Mouse (Mus musculus): Measurements from ENCODE around the gene S100pbp.

The S100pbp gene

DNA sequence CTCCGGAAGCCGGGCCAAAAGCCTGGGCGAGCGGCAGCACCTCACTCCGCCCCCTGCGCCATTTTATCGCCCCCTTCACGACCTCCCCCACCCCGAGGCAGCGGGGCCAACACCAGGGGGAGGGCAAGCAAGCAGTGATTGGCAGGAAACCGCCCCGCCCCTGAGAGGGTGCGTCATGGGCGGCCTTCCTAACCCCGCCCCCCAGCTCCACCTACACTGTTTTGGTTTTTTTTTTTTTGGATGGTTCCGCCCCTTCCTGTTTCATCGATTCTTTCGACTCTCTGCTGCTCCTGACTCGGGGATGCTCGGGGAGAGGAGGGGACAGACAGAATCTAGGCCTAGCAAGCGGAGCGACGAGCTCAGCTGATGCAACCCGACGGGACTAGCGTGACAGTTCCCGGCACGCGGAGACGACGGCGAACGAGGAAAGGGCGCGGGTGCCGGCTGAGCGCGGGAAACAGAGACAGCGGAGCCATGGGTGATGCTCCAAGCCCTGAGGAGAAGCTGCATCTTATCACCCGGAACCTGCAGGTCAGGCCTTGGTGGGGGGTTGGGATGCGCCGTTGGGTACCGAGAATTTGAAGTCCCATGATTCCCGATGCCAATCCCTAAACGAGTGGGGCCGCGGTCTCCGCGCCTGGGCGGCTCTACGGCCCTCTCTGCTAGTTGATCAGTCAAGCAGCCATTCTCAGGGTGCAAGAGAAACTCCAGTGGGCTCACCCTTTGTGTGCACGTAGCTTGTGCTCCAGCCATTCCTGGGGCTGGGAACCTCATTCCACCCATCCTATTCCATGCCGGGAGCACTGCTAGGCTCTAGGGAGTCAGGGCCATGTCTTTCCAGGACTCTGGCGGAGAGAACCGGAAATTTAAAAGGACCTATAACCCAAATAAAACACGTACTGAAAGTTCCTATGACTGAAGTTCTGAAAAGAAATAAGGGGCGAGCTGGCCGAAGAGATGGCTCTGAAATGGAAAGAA lies at the start of gene S100pbp, which contains the start of gene Yars:
TSS of gene S100pbp (minus strand) at position 186 of the 978 bp plus-strand sequence.
TSS of gene Yars (plus strand) at position 219 of the 978 bp plus-strand sequence.
- DNase-seq (ENCODE audit: inconsistent ontology term) = peak; percentile 100

DNA sequence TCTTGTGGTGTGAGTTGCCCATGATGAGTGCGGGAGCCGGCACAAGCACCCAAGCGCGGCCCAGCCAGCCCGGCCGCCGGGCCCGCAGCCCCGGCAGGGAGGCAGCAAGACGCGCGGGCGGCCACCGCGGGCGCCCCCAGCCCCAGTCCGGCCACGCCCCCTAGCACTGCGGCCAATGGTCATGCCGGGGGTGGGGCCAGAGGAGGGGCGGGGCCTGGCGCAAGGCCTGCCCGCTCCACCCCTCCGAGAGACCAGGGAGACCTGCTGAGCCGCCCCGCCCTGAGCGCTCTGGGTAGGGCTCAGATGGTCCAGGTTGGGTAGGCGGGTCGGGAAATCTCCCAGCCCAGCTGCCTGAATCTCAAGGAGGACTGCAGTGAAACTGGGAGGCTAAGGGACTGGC lies 49.5 kb upstream of the S100pbp start:
- DNase-seq (ENCODE audit: inconsistent ontology term) = peak; percentile 90

DNA sequence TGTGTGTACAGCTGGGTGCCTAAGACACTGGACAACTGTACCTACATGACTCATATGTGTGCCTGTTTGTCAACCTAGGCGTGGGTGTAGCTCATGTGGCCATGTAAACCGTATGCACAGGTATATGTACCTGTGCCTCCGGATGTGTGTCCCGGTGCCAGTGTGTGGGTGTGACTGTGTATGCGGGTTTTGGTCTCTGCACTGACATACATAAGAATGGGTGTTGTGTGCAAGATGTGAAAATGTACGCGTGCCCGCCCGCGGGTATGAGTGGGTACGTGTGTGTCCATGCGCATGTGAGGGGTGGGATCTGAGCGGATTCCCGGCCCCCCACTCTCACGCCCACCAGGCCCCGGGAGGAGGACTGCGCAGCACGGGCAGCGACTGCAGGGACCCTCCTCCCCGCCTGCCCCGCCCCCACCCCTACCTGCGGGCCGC lies 49.1 kb upstream of the S100pbp start:
- no peak for DNase-seq (ENCODE audit: inconsistent ontology term)

DNA sequence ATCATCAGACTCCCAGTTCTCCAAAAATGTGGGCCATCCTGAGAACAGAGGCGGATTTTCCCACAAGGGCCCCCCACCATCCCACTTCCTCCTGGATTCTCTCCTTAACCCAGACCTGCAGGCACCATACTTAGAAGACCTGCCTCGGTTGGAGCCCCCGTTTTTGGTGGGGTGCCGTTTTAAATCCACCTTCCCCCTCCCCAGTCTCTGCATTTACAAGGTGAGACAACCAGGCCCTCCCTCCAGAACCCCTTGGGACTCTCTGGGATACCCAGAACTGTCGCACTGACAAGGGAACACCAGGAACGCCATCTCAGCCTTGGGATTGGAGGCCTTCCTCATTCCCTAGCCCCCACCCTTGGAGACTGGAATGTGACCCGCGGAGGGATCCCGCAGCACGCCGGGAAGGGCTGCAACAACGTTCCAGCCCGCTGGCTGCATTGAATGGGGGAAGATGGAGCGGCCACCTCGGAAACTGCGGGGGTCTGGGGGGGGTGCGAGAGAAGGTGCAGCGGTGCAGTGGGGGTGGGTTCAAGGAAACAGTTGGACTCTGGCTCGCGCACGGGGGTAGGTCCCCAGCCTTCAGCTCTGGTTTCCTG lies 48.4 kb upstream of the S100pbp start:
- peak; percentile 71 for DNase-seq (ENCODE audit: inconsistent ontology term)

DNA sequence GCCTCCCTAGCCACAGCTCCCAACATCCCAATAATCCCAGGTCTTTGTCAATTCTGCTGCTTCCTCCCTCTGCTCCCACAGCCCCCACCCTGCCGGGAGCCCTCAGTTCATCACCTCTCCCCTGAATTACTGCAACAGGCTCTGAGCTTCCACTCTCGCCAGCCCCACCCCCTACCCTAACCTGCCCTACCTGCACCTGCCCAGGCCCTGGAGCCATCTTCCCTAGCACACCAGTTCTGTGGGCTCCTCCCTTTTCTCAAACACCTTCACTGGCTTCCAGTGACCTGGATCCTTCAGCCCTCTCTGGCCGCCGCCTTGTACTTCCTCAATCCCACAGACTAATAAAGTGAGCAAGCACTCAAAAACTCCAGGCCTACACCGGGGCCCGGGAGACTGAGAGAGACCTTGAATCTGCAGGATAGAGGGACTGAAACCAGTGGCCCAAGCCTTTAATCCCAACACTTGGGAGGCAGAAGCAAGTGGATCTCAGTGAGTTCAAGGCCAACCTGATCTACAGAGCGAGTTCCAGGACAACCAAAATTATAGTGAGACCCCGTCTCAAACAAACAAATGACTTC lies 46.8 kb upstream of the S100pbp start:
- DNase-seq (ENCODE audit: inconsistent ontology term) = no peak

DNA sequence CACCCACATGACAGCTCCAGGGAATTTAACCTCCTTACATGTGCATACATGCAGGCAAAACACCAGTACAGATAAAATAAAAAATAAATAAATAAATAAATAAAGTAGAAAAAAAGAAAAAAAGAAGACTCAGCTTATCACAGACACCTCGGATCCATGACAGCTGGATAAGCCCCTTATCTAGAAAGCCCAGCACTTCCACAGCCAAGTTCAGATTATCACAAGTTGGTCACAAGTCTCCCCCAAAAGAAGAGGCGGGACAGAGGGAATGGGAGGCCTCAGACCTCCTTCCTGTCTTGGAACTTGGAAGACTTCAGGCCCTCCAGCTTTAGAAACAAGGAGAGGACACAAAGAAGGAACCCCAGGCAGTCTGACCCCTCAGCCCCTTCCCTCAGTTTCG lies 45.6 kb upstream of the S100pbp start:
- no peak for DNase-seq (ENCODE audit: inconsistent ontology term)

DNA sequence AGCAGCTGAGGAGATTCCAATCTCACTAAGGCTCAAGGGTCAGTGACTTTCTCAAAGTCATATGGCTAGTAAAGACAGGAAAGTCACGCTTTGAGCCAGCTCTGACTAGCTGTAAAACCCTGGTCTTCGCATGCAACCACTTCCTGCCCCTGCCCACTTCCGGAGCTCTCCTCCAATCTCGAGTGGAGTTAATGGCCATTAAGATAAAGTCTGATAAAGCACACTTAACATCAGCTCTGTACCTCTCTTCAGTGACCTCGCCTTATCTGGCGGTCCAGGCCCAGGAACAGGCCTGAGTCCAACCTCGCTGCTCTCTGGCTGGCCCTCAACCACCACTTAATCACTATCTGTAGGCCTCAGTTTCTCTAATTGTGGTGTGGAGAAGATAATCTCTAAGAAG lies 45.0 kb upstream of the S100pbp start:
- no peak for DNase-seq (ENCODE audit: inconsistent ontology term)

DNA sequence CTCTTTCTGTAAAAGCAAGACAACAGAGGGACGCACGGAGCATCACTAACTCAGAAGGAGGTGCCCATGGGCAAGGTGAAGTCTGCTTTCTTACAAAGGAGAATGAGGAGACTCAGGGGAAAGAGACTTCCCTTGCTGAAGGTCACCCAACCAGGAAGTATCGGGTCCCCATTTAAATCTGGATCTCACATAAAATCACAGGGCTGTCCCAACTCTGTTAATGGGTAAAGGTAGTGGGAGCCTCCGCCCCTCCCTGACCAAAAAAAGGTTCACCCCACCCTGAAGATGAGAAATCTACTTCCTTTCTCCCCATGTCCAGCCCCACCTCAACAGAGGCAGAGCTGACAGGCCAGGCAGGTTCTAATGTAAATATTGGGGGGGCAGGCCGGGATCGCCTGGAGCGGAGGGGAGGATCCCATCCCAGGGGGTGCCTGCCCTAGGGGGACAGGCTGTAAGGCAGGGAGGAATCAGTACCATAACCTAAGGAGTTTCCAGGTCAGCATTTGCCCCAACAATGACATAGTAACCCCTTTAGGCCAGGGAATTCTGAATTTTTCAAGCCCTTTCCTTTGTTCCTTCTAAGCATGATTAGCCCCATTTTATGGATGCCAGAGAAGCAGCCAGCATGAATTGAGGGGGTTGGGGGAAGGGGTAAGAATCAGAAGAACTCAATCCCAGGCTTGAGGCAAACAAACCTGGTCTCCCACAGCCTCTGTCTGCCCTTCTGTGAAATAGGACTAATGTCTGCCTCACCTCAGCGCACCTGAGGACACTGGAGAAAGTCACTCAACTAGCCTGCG lies 43.2 kb upstream of the S100pbp start:
- peak; percentile 60 for DNase-seq (ENCODE audit: inconsistent ontology term)

DNA sequence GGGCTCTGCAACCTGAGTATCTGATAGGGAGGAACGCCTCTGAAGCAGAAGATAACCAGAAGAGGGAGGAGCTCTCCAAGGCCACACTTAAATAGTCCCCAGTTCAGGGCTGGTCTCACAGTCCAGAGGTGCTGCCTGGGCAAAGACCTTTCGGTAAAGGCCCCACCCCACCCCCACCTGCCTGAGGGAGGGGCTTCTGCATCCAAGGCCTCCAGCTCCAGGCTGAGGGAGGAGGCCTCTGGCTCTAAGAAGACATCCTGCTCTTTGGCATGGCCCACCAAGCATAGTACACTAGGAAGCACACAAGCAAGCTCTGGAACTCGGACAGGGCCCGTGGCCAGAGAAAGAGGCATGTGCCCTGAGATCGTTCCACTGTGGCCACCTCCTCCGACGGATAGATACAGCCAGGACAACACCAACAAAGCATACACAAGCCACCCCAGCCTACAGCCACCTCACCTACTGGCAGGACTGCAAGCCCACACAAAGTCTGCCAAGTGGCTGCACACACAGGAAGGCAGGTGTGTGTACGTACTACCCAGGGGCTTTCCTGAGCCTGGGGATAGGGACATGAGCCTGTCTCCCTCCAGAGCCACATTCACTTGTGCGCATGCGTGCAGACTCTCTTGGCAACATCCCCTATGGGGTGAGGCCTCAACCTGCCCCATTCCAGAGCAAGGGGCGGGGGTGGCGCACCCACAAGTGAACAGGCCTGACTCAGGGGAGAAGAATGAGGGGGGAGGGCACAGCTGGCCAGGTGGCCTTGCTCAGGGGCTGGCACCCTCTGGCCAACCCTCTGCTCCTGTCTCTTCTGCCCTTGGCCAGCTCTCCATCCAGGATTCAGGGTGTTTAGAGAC lies 42.3 kb upstream of the S100pbp start:
- DNase-seq (ENCODE audit: inconsistent ontology term) = peak; percentile 58

DNA sequence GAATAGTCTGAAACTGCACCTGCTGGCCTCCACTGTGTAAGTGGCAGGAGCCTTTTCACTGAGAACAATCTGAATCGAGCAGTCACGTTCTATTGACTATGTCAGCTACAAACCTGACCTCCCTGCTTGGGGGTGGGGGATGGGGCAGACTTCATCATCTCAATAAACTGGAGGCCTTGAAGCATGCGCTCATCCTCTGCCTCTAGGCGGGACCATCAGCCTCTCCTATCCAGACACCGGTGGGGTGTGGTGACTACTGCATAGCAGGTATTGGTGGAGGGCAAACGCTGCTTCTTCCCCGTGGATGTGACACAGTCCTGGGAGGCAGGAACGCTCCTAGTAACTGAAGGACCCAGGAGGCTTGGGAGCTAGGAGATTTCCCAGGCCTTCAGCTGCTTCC lies 41.4 kb upstream of the S100pbp start:
- no peak for DNase-seq (ENCODE audit: inconsistent ontology term)

DNA sequence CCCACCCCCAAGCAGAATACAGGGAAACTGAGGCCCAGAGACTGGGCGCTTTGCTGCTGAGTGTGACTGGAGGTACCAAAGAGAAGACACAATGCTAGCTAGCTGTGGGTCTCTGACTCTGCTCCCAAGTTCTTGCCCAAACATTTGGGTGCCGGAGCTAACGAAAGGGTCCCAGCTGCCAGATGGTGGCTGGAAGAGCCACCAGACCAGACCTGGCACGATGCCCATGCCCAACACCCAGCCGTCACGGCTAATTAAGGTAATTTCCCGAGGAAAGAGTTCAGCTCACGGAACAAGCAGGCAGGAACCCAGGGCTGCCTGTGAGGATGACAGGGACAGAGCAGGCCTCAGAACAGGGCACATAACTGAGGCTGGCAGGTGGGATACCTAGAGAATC lies 38.5 kb upstream of the S100pbp start:
- peak; percentile 37 for DNase-seq (ENCODE audit: inconsistent ontology term)

DNA sequence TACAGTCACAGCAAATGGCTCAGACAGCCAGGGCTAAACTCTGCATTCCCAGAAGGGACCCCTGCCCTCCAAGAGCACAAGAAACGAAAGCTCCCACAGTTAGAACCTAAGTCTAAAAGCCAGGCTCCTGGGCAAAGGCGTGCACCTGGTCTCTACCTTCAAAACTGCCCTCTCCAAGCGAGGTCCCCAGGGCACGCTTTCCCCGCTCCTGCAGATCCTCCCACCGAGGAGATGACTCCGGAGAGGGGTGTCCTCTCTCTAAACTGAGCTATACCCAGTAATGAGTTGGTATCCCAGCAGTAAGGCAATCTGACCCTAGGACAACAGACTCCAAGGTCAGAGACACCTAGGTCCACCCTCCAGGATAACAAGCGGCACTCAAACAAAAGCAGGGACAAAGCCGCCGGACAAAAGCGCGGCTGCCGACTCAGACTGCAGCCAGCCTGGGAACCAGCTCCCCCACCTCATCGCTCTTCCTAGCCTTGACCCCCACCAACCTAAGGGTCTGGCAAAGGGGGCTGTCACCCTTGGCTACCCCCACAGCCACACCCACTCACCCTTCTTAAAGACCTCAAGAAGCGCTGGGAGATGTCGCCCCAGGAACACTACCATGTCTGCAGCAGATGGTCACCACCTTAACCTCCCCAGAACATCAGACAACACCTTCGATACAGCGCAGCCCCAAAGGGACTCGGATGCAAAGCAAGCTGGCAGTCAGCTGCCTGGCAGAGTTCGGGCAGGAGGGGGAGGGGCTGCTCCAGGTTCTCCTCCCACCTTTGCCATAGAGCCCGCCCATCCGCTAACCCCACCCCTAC lies 37.9 kb upstream of the S100pbp start:
- DNase-seq (ENCODE audit: inconsistent ontology term) = no peak

DNA sequence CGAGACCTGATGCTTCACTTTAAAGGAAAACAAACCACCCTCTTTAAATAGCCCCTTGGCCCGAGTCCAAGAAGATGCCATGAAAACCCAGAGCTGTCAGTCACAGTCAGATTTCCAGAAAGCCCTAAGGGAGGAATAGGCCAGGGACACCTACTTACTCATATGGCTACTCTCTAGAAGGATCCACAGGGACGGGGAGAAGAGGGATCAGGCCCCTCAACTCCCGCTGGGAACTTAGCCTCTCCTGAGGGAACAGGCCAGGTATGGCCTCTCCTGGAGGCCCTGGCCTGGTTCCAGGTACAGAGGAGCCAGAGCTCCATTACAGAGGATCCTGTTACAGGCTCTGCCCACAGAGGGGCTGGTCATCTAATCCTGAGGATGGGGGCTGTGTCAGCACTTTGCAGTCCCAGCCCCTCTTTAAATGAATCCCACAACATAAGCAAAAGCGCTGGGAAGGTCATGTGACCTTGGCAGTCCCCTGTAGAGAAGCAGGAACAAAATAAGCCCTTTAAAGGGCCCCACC lies 37.0 kb upstream of the S100pbp start:
- DNase-seq (ENCODE audit: inconsistent ontology term) = no peak

DNA sequence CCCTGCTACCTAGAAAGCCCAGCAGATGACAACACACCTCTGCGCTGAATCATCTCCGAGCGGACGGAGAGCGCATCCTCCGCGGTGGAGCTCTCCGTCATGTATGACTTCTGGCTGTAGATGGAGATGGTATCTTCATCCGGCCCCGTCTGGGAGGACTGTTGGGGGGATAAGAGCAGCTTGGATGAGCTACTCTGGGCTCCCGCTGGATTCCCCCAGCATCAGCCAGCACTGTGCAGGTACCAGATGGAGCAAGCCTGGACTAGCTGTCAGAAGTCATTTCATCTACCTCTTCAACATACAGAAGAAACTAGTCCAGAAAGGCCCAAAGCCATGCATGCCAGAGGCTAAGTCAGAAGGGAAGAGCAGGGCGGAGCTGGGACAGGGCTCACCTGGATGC lies 35.8 kb upstream of the S100pbp start:
- DNase-seq (ENCODE audit: inconsistent ontology term) = no peak

DNA sequence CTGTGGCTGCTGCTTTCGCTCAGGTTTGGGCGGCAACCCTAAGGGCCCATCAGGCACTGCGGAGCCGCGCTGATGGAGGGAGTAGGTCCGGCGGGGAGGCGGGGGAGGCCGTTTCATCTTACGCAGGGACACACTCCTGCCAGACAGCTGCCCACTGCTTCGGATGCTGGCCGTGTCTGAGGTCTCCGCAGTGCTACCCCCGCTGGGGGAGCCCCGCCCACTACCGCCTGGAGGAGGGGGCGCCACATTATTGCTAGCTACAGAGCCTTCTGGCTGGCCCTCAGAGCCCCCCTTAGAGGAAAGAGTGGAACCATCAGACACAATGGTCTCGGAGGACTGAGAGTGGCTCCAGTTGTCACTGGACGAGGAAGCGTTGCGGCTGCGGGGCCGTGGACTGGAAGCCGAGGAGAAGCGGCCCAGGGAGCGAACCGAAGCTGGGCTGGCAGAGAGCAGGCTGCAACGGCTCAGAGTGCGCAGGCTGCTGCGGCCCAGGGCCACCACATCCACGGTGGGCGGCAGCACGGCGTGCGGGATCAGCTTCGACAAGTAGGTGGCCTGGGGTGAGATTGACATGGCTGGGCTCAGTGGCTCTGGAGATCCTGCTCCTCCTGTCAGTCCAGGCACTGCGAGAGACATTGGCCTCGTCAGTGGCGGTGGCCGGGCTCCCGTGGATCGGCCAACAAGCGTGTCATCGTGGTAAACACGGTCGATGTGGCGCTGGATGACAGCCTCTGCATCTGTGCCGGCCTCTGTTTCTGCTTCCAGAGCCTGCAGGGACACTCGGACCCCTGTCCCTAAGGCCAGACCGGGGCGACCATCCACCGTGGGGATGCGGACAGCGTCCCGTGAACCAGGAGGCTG lies 34.1 kb upstream of the S100pbp start:
- no peak for DNase-seq (ENCODE audit: inconsistent ontology term)

DNA sequence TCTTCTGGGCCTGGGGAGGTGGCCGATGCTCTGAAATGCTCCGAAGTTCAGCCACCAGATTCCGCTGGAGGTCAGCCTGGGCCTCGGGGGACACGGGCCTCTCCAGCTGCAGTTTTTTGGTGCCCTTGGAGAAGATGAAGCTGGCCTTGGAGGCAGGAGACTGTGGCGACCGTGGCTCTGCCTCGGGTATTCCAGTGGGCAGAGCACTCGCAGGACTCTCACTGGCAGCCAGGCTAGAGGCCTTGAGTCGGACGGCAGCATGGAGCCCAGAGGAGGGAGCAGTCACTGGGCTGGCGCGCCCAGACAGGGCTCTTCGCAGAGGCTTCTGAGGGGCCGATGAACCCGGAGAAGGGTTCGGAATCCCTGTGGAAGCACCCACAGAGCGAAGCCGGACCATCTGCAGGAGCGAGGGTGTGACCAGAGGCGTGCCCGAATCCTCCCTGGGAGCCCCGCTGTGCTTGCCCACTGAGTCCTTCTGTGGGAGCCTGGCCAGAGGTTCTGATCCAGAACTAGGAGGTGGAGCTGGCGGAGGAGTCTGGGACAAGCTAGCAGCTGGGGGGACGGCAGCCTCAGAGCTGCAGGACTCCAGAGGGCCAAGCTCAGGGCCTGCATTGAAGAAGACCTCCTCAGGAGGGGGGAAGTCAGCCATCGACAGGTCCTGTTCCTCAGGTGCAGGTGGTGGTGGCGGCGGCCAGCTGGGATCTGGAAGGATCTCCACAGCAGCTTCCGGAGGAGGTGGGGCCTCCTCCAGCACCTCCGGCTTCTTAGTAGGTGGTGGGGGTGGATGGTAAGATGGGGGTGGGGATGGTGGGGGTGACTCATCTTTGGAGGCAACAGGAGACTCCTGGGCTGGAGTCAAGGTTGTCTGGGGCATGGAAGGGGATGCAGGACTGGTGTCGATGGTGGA lies 32.7 kb upstream of the S100pbp start:
- DNase-seq (ENCODE audit: inconsistent ontology term) = no peak

DNA sequence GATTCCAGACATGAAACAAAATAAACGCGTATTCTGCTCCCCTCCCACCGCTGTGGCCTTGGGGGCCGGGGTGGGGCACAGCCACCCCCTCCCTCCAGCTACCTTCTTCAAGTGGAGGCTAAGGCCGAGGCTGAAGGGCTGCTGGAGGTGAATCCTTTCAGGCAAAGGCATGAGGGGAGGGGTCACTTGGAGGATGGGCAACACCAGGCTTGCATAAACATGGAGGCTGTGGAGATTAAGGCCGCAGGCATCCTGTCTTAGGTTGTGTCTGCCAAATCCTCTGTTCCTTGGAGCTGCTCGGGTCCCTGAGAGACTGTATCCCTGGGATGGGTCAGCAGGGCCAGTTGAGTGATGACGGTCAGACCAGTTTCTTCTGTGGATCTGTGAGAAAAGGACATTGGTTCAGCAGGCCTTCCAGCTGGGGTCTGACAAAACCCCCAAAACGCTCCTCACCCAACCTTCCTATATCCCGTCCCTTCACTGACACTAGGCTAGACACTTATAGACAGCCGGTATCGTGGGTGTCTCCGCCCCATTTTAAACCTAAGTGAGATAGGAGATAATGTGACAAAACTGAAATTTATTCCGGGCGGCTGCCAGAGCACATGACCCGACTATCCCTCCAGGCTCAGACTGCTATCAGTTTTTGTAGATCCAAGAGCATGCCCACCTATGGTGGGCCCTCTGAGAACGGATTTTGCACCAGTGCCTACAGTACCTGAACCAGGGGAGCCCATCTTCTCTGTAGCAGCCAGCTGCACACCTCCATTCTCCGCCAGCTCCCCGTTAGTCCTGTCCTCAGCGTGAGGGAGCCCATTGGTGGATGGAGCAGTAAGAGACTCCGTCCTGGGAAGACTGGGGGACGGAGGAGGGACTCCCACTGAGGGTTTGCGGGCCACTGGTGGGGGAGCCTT lies 31.8 kb upstream of the S100pbp start:
- no peak for DNase-seq (ENCODE audit: inconsistent ontology term)
